Comparison of ENCODE assay signal across 19 mouse cellular contexts in genomic region chr7:110392576-110392975, GRCm38 (mm10).
DNase-seq lines count a peak whose midpoint lies in the region; ATAC-seq and TF ChIP-seq lines count a peak whose summit lies in the region.
"Had no signal": no experiment of that assay in that cellular context is flagged by ENCODE, and none has a peak within 500 bp of the region (broad histone marks: within the 10 kb centered on the region; RNA-seq: fewer than 3 reads in every experiment).

No protein-coding gene starts in this region.

- ATAC-seq in lung, embryonic 14.5 days (ENCODE audit: insufficient read depth) = no peak
- ATAC-seq in lung, postnatal 0 days = no peak
- ATAC-seq in liver, postnatal 0 days = no peak

- intact Hi-C loops in gastrocnemius, adult 2 months (cut with DNase I) = no loop called here
- intact Hi-C loops in heart, postnatal 25 days (cut with DNase I) = no loop called here

- no peak overlapping the region for H3K4me2 ChIP-seq in lung, embryonic 14.5 days
- H3K4me2 ChIP-seq in lung, postnatal 0 days (replicated peaks; ENCODE audit: low read depth, low read length) = no peak overlapping the region
- H3K4me2 ChIP-seq in liver, postnatal 0 days (ENCODE audit: low read depth, low read length) = no peak overlapping the region
- H3K4me2 ChIP-seq: embryonic facial prominence, embryonic 15.5 days; midbrain, embryonic 12.5 days had no signal

- no peak for TF ChIP-seq EP300 in lung, postnatal 0 days (IDR thresholded peaks at IDR 0.05)
- no peak for TF ChIP-seq EP300 in liver, postnatal 0 days (IDR thresholded peaks at IDR 0.05; ENCODE audit: low read depth)

- 62% methylated on average over 6 of the region's 6 CpGs for WGBS in lung, embryonic 14.5 days
- WGBS in lung, postnatal 0 days = 67% methylated on average over 6 of the region's 6 CpGs
- WGBS in liver, postnatal 0 days (ENCODE audit: insufficient replicate concordance) = 80% methylated on average over 6 of the region's 6 CpGs

- H3K27me3 ChIP-seq in lung, embryonic 14.5 days (ENCODE audit: insufficient read depth, low read length) = no peaks in the 10 kb centered on the region
- H3K27me3 ChIP-seq in lung, postnatal 0 days (replicated peaks; ENCODE audit: insufficient read depth, low read length) = no peaks in the 10 kb centered on the region
- H3K27me3 ChIP-seq in liver, postnatal 0 days (ENCODE audit: insufficient read depth, low read length) = no peaks in the 10 kb centered on the region
- H3K27me3 ChIP-seq: CH12.LX; embryonic facial prominence, embryonic 15.5 days; midbrain, embryonic 12.5 days had no signal

- no peaks in the 10 kb centered on the region for H3K9me3 ChIP-seq in lung, embryonic 14.5 days (ENCODE audit: low read depth, low read length)
- no peaks in the 10 kb centered on the region for H3K9me3 ChIP-seq in lung, postnatal 0 days (ENCODE audit: low read length)
- H3K9me3 ChIP-seq in liver, postnatal 0 days (ENCODE audit: low read length) = no peaks in the 10 kb centered on the region
- H3K9me3 ChIP-seq: embryonic facial prominence, embryonic 15.5 days; forebrain, embryonic 10.5 days; midbrain, embryonic 12.5 days had no signal

- DNase-seq in gastrocnemius, adult 2 months = peak; percentile 29
- DNase-seq in gastrocnemius, adult 8-10 months (ENCODE audit: low spot score in 2 of 2) = no peak
- DNase-seq in lung, embryonic 14.5 days = peak; percentile 40
- no peak for DNase-seq in lung, postnatal 0 days (ENCODE audit: low spot score)
- peak; percentile 47 for DNase-seq in heart, postnatal 25 days (ENCODE audit: low spot score)
- DNase-seq in urinary bladder, postnatal 36 days (ENCODE audit: low spot score in 2 of 2) = peak; percentile 29 to 43
- no peak for DNase-seq in liver, postnatal 0 days
- no peak for DNase-seq in cerebellum, postnatal 4 days (ENCODE audit: low spot score in 2 of 2)
- DNase-seq: cerebellum, adult 9-11 months; embryo, embryonic 11 days; gastrocnemius, postnatal 36 days; kidney, adult 18-20 months; left cerebral cortex, postnatal 4 days; right cerebral cortex, postnatal 4 days; thymus, postnatal 4 days had no signal

- H3K9ac ChIP-seq in lung, embryonic 14.5 days = no peak overlapping the region
- H3K9ac ChIP-seq in lung, postnatal 0 days (replicated peaks; ENCODE audit: low read depth) = no peak overlapping the region
- H3K9ac ChIP-seq in liver, postnatal 0 days (replicated peaks) = no peak overlapping the region
- H3K9ac ChIP-seq: embryonic facial prominence, embryonic 15.5 days; midbrain, embryonic 12.5 days had no signal

- no peaks in the 10 kb centered on the region for H3K4me1 ChIP-seq in lung, embryonic 14.5 days (ENCODE audit: insufficient read depth)
- H3K4me1 ChIP-seq in lung, postnatal 0 days (ENCODE audit: insufficient read depth, low read depth, low read length) = no peaks in the 10 kb centered on the region
- H3K4me1 ChIP-seq in liver, postnatal 0 days (ENCODE audit: insufficient read depth) = 0 out of 2 replicates have a peak, but pooled peaks cover 2% of the 10 kb centered on the region
- H3K4me1 ChIP-seq: embryonic facial prominence, embryonic 15.5 days had no signal

- H3K27ac ChIP-seq in gastrocnemius, adult 2 months = no peak overlapping the region
- H3K27ac ChIP-seq in lung, embryonic 14.5 days (ENCODE audit: low read depth) = no peak overlapping the region
- no peak overlapping the region for H3K27ac ChIP-seq in lung, postnatal 0 days (ENCODE audit: low read length)
- no peak overlapping the region for H3K27ac ChIP-seq in liver, postnatal 0 days (ENCODE audit: low read depth)
- H3K27ac ChIP-seq: embryonic facial prominence, embryonic 15.5 days; forebrain, embryonic 10.5 days; midbrain, embryonic 12.5 days had no signal

- H3K36me3 ChIP-seq in lung, embryonic 14.5 days (ENCODE audit: insufficient read depth) = 0 out of 2 replicates have a peak, but pooled peaks cover 4% of the 10 kb centered on the region
- no peaks in the 10 kb centered on the region for H3K36me3 ChIP-seq in lung, postnatal 0 days (ENCODE audit: insufficient read depth, low read length)
- H3K36me3 ChIP-seq in liver, postnatal 0 days (replicated peaks; ENCODE audit: insufficient read depth, low read length) = no peaks in the 10 kb centered on the region
- H3K36me3 ChIP-seq: midbrain, embryonic 12.5 days had no signal

- no peak overlapping the region for H3K4me3 ChIP-seq in gastrocnemius, adult 2 months
- no peak overlapping the region for H3K4me3 ChIP-seq in lung, embryonic 14.5 days (ENCODE audit: low read depth, low read length)
- no peak overlapping the region for H3K4me3 ChIP-seq in lung, postnatal 0 days (ENCODE audit: low read depth, low read length)
- H3K4me3 ChIP-seq in liver, postnatal 0 days (ENCODE audit: low read depth, low read length) = no peak overlapping the region
- H3K4me3 ChIP-seq: embryonic facial prominence, embryonic 15.5 days; forebrain, embryonic 10.5 days; midbrain, embryonic 12.5 days had no signal

- no peak for TF ChIP-seq CTCF in gastrocnemius, adult 2 months (IDR thresholded peaks at IDR 0.05)
- no peak for TF ChIP-seq CTCF in lung, embryonic 14.5 days (IDR thresholded peaks at IDR 0.05; ENCODE audit: low read depth)
- TF ChIP-seq CTCF in lung, postnatal 0 days (IDR thresholded peaks at IDR 0.05) = no peak
- no peak for TF ChIP-seq CTCF in liver, postnatal 0 days (IDR thresholded peaks at IDR 0.05; ENCODE audit: low read depth)

Comparison
In these comparisons a context has a peak if more than half of its experiments do, and no peak if none do; other contexts are left out.
1. DNase-seq: peak in gastrocnemius, adult 2 months (single experiment), lung, embryonic 14.5 days (single experiment), heart, postnatal 25 days (single experiment) and urinary bladder, postnatal 36 days (2 of 2); none in gastrocnemius, adult 8-10 months (0 of 2), lung, postnatal 0 days (single experiment), liver, postnatal 0 days (single experiment) and cerebellum, postnatal 4 days (0 of 2).